ENCODE assay signal across 18 mouse cellular contexts in genomic region chr11:53816841-53817375, GRCm38 (mm10). TPM values are rescaled to one million over a fixed set of nuclear protein-coding genes. Genes with fewer than 3 reads are reported as not detected.
"Had no signal": no experiment of that assay in that cellular context is flagged by ENCODE, and none has a peak within 500 bp of the region (broad histone marks: within the 10 kb centered on the region; RNA-seq: fewer than 3 reads in every experiment).

No protein-coding gene starts in this region.

- H3K9me3 ChIP-seq: limb, embryonic 15.5 days; liver, embryonic 12.5 days; midbrain, embryonic 10.5 days; midbrain, embryonic 15.5 days; neural tube, embryonic 12.5 days had no signal

- H3K27me3 ChIP-seq: limb, embryonic 15.5 days; liver, embryonic 12.5 days; midbrain, embryonic 15.5 days; neural tube, embryonic 12.5 days had no signal

- H3K36me3 ChIP-seq: limb, embryonic 15.5 days; liver, embryonic 12.5 days; midbrain, embryonic 10.5 days; midbrain, embryonic 15.5 days; neural tube, embryonic 12.5 days had no signal

- H3K4me3 ChIP-seq: layer of hippocampus, adult 2 months; limb, embryonic 15.5 days; liver, embryonic 12.5 days; midbrain, embryonic 10.5 days; midbrain, embryonic 15.5 days; neural tube, embryonic 12.5 days had no signal

- DNase-seq: kidney, postnatal 4 days; lung, embryonic 14.5 days; lung, postnatal 10 days; lung, postnatal 4 days; thymus, postnatal 4 days had no signal

- H3K27ac ChIP-seq: kidney, postnatal 0 days; layer of hippocampus, adult 2 months; limb, embryonic 15.5 days; liver, embryonic 12.5 days; midbrain, embryonic 10.5 days; midbrain, embryonic 15.5 days; neural tube, embryonic 12.5 days; stomach, postnatal 0 days had no signal

- ATAC-seq: liver, embryonic 12.5 days; midbrain, embryonic 15.5 days had no signal

- H3K9ac ChIP-seq: limb, embryonic 15.5 days; liver, embryonic 12.5 days; lung, embryonic 14.5 days; midbrain, embryonic 15.5 days; neural tube, embryonic 12.5 days had no signal

- H3K4me1 ChIP-seq: liver, embryonic 12.5 days; midbrain, embryonic 15.5 days; neural tube, embryonic 12.5 days had no signal

- H3K4me2 ChIP-seq: limb, embryonic 15.5 days; liver, embryonic 12.5 days; lung, embryonic 14.5 days; midbrain, embryonic 15.5 days; neural tube, embryonic 12.5 days had no signal

RNA-seq across cellular contexts. Expression of gene Gm12216, which starts 42.1 kb away (rescaled TPM):
- polyA plus RNA-seq: limb, embryonic 11.5 days; neural tube, embryonic 12.5 days had no signal

RNA-seq across cellular contexts. Expression of gene Gm17334, which starts 43.9 kb away (rescaled TPM):
- total RNA-seq: layer of hippocampus, postnatal 10 days; megakaryocyte, adult 5-6 weeks; monocyte, adult 5-6 weeks; neutrophil, adult 5-6 weeks had no signal
- polyA plus RNA-seq: limb, embryonic 11.5 days; midbrain, embryonic 10.5 days; midbrain, embryonic 15.5 days; neural tube, embryonic 12.5 days had no signal
